Comparison of ENCODE assay signal across 33 mouse cellular contexts in genomic region chr19:24746266-24746875, GRCm38 (mm10).
DNase-seq lines count a peak whose midpoint lies in the region; ATAC-seq and TF ChIP-seq lines count a peak whose summit lies in the region.
"Had no signal": no experiment of that assay in that cellular context is flagged by ENCODE, and none has a peak within 500 bp of the region (broad histone marks: within the 10 kb centered on the region; RNA-seq: fewer than 3 reads in every experiment).

No protein-coding gene starts in this region.

- H3K4me3 ChIP-seq in intestine, embryonic 14.5 days (ENCODE audit: low read depth, low read length) = no peak overlapping the region
- H3K4me3 ChIP-seq in intestine, postnatal 0 days (ENCODE audit: low read depth, low read length) = no peak overlapping the region
- H3K4me3 ChIP-seq in embryonic fibroblast, embryonic 13.5 days (ENCODE audit: insufficient read depth, low read length) = no peak overlapping the region
- no peak overlapping the region for H3K4me3 ChIP-seq in stomach, embryonic 16.5 days (replicated peaks; ENCODE audit: low read length)
- H3K4me3 ChIP-seq: embryonic facial prominence, embryonic 15.5 days; forebrain, embryonic 13.5 days; limb, embryonic 13.5 days; liver, embryonic 12.5 days; midbrain, embryonic 10.5 days; myocyte; neural tube, embryonic 12.5 days had no signal

- no peak overlapping the region for H3K4me2 ChIP-seq in intestine, embryonic 14.5 days (ENCODE audit: low read length)
- no peak overlapping the region for H3K4me2 ChIP-seq in intestine, postnatal 0 days (replicated peaks; ENCODE audit: low read depth)
- H3K4me2 ChIP-seq in stomach, embryonic 16.5 days (ENCODE audit: low read depth, low read length) = no peak overlapping the region
- H3K4me2 ChIP-seq: embryonic facial prominence, embryonic 15.5 days; forebrain, embryonic 13.5 days; heart, embryonic 11.5 days; hindbrain, embryonic 14.5 days; limb, embryonic 13.5 days; liver, embryonic 12.5 days; neural tube, embryonic 12.5 days had no signal

- no peak for DNase-seq in intestine, embryonic 14.5 days (ENCODE audit: low spot score)
- DNase-seq in NIH3T3 (ENCODE audit: low read depth) (peak; percentile 84), liver (no peak)
- no peak for DNase-seq in adrenal gland, postnatal 25 days
- DNase-seq: adrenal gland, postnatal 10 days; cerebellum, adult 11 months; cerebellum, adult 9-10 months; cerebellum, postnatal 36 days; gastrocnemius, postnatal 25 days; heart, adult 18-20 months; heart, postnatal 4 days; kidney, adult 9 months; kidney, postnatal 25 days; liver, postnatal 0 days; right cerebral cortex, adult 18-20 months; spleen, adult 18-20 months had no signal

- no peaks in the 10 kb centered on the region for H3K27me3 ChIP-seq in intestine, embryonic 14.5 days (replicated peaks; ENCODE audit: control insufficient read depth, insufficient read depth, low read length)
- no peaks in the 10 kb centered on the region for H3K27me3 ChIP-seq in intestine, postnatal 0 days (replicated peaks; ENCODE audit: control insufficient read depth, insufficient read depth, low read length)
- H3K27me3 ChIP-seq in stomach, embryonic 16.5 days (ENCODE audit: control insufficient read depth, insufficient read depth, low read length) = no peaks in the 10 kb centered on the region
- H3K27me3 ChIP-seq: CH12.LX; embryonic facial prominence, embryonic 15.5 days; forebrain, embryonic 13.5 days; limb, embryonic 13.5 days; neural tube, embryonic 12.5 days; Patski had no signal

- H3K36me3 ChIP-seq in intestine, embryonic 14.5 days (ENCODE audit: control insufficient read depth, insufficient read depth, low read length) = 0 out of 2 replicates have a peak, but pooled peaks cover 4% of the 10 kb centered on the region
- H3K36me3 ChIP-seq in intestine, postnatal 0 days (ENCODE audit: control insufficient read depth, insufficient read depth) = no peaks in the 10 kb centered on the region
- no peaks in the 10 kb centered on the region for H3K36me3 ChIP-seq in stomach, embryonic 16.5 days (ENCODE audit: control insufficient read depth, insufficient read depth, low read length)
- H3K36me3 ChIP-seq: embryonic facial prominence, embryonic 15.5 days; limb, embryonic 13.5 days; liver, embryonic 12.5 days; midbrain, embryonic 10.5 days; neural tube, embryonic 12.5 days had no signal

- H3K9me3 ChIP-seq in intestine, embryonic 14.5 days (ENCODE audit: control insufficient read depth, low read length) = no peaks in the 10 kb centered on the region
- no peaks in the 10 kb centered on the region for H3K9me3 ChIP-seq in intestine, postnatal 0 days (ENCODE audit: control insufficient read depth)
- no peaks in the 10 kb centered on the region for H3K9me3 ChIP-seq in stomach, embryonic 16.5 days (replicated peaks; ENCODE audit: control insufficient read depth, low read length)
- H3K9me3 ChIP-seq: embryonic facial prominence, embryonic 15.5 days; forebrain, embryonic 13.5 days; limb, embryonic 13.5 days; liver, embryonic 12.5 days; midbrain, embryonic 10.5 days; neural tube, embryonic 12.5 days had no signal

- H3K9ac ChIP-seq in intestine, embryonic 14.5 days (ENCODE audit: low read length) = no peak overlapping the region
- no peak overlapping the region for H3K9ac ChIP-seq in intestine, postnatal 0 days (ENCODE audit: low read depth, low read length)
- no peak overlapping the region for H3K9ac ChIP-seq in stomach, embryonic 16.5 days (ENCODE audit: low read length)
- H3K9ac ChIP-seq: embryonic facial prominence, embryonic 15.5 days; forebrain, embryonic 13.5 days; hindbrain, embryonic 14.5 days; limb, embryonic 13.5 days; liver, embryonic 12.5 days; liver, postnatal 0 days; neural tube, embryonic 12.5 days had no signal

- H3K4me1 ChIP-seq in intestine, embryonic 14.5 days (replicated peaks; ENCODE audit: control insufficient read depth, insufficient read depth, low read length) = peaks cover 7% of the 10 kb centered on the region
- H3K4me1 ChIP-seq in intestine, postnatal 0 days (replicated peaks; ENCODE audit: control insufficient read depth, insufficient read depth, low read length) = no peaks in the 10 kb centered on the region
- H3K4me1 ChIP-seq in embryonic fibroblast, embryonic 13.5 days (ENCODE audit: control insufficient read depth, insufficient read depth, low read length) = peaks cover 4% of the 10 kb centered on the region; the same call in 1 of the 2 replicates
- H3K4me1 ChIP-seq in stomach, embryonic 16.5 days (ENCODE audit: control insufficient read depth, insufficient read depth, low read length) = peaks cover 3% of the 10 kb centered on the region; the same call in 1 of the 2 replicates
- H3K4me1 ChIP-seq: embryonic facial prominence, embryonic 15.5 days; forebrain, embryonic 13.5 days; limb, embryonic 13.5 days; liver, embryonic 12.5 days; midbrain, embryonic 10.5 days; neural tube, embryonic 12.5 days had no signal

- ATAC-seq in intestine, embryonic 14.5 days (replicated peaks; ENCODE audit: low FRiP score, low TSS enrichment, low read depth) = no peak
- ATAC-seq in intestine, postnatal 0 days = no peak
- ATAC-seq in stomach, embryonic 16.5 days (ENCODE audit: insufficient read depth, low FRiP score) = 0 out of 2 replicates have a peak, but pooled peaks have one; percentile 37
- ATAC-seq: forebrain, embryonic 13.5 days; inflammation-experienced regulatory T-cells, adult 6 months; liver, embryonic 12.5 days; liver, postnatal 0 days; lung, postnatal 0 days; Patski had no signal

- no peak for TF ChIP-seq CTCF in intestine, postnatal 0 days (IDR thresholded peaks at IDR 0.05; ENCODE audit: low read depth)
- no peak for TF ChIP-seq CTCF in embryonic fibroblast, embryonic 13.5 days (IDR thresholded peaks at IDR 0.05; ENCODE audit: borderline replicate concordance, insufficient read depth, low read length)

- whole genome bisulfite sequencing in intestine, embryonic 14.5 days = 77% methylated on average over 4 of the region's 4 CpGs
- WGBS in intestine, postnatal 0 days = 69% methylated on average over 4 of the region's 4 CpGs
- 63% methylated on average over 4 of the region's 4 CpGs for WGBS in stomach, embryonic 16.5 days

- peak overlapping the region; percentile 62; the same call in 1 of the 2 replicates for H3K27ac ChIP-seq in intestine, embryonic 14.5 days (ENCODE audit: low read depth)
- no peak overlapping the region for H3K27ac ChIP-seq in intestine, postnatal 0 days (ENCODE audit: low read depth, low read length)
- H3K27ac ChIP-seq in embryonic fibroblast, embryonic 13.5 days (ENCODE audit: insufficient read depth, low read length) = peak overlapping the region; percentile 18; the same call in 1 of the 2 replicates
- peak overlapping the region; percentile 80 for H3K27ac ChIP-seq in stomach, embryonic 16.5 days (ENCODE audit: low read length)
- H3K27ac ChIP-seq: embryonic facial prominence, embryonic 15.5 days; forebrain, embryonic 13.5 days; hindbrain, embryonic 14.5 days; limb, embryonic 13.5 days; liver, embryonic 12.5 days; macrophage; midbrain, embryonic 10.5 days; neural tube, embryonic 12.5 days had no signal

- TF ChIP-seq POLR2A in embryonic fibroblast, embryonic 13.5 days (IDR thresholded peaks at IDR 0.05; ENCODE audit: low read depth, low read length) = no peak
